Mouse (Mus musculus) right cerebral cortex, postnatal 25 days (tissue): ENCODE measurements around the gene Pdzd4.

Experiments used
- DNase-seq: peaks from one replicate; pipeline ENCODE4 v3.0.0; 2022

The Pdzd4 gene

DNA sequence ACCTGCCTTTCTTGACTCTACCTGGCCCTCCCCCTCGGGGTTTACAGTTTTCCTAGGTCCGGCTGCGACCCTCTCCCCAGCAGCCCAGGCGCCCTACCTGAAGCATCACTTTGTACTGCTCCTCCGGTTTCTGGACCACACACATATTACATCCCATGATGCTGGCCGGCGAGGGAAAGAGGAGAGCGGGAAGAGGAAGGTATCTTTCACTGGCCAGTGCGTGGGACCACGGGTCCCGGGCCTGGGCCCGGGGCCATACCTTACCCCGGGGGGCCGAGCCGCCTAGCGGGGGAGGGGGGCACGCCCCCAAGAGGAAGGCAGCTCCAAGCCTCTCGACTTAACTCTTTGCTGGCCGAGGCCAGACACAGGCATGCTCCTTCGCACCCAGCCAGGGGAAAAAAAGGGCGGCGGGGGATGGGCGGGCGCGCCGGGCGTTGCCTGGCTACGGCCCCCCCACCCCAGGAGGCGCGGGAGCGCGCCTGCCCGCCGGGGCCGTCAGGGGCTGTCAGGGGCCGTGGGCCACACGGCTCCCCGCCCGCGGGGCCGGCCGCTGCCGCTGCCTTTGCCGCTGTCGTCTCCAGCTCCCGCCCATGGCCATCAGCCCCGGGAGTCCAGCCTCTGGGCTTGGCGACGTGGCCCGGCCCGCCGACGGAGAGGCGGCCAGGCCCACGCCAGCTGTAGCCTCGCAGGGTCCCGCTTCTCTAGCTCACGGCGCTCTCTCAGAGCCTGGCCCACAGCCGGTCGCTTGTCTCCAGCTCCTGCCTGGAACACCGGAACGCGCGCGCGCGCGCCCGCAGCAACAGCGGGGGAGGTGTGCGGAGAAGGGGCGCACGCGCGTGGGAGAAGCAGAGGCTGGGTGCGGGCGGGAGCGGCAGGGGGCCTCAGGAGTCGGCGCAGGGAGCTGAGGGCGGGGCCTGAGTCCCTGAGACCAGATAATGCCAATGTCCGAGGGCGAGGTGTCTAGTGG, at the start of gene Pdzd4:
Pdzd4 (minus strand) TSS at position 785 of the 967 bp plus-strand sequence.
- DNase-seq: peak; percentile 68

DNA sequence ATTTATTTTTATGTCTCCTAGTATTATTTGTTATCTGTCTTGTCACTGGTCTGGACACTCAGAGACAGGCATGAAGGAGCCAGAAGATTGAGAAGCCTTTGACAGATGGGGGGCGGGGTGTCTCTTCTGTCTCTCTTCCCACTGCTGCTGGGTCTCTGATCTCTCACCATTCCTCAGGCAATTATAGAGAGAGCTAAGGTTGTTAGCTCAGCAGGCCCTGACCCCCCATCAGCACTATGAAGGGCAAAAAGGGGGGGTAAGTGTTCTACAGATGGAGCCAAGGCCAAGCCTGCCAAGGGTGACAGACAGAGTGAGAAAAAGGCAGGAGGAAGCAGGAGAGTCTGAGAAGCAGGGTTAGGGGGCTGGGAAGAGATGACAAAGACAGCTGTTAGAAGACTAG, 47.2 kb upstream of the Pdzd4 start:
- no peak for DNase-seq

DNA sequence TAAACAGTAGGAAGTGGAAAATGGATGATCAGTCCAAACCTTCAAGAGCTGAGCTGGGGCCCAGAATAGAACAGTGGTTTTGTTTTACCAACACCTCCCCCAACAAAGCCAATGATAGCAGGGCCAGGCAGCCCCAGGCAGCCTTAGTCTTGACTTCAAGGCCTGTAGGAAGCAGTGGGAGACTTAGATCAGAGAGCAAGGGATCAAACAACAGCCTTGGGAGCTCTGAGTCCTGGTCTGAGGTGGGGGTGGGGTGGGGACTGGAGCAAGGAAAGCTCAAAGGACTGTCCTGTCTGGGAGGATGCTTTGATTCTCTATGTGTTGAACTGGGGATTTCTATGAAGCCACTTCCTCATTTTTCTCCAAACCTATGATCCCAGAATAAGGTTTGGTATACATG, 46.7 kb upstream of the Pdzd4 start:
- DNase-seq: no peak

DNA sequence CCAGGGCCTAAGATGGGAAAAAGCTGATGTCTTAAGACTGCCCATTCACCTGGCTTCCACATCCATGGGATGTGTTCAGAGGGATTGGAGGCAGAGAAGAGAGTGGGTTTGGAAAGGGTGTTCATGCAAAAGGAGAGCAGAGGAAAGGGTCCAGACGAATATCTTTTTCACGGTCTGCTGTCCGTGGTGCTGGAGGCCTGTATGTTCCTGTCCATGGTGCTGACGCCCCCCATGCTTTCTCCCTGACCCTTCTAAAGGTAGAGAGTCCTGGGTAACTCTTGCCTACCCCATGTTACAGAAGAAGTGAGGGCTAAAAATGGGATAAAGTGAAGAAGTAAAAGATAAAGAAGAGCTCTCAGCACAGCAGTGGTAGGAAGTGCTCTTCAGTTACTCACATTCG, 44.6 kb upstream of the Pdzd4 start:
- no peak for DNase-seq

DNA sequence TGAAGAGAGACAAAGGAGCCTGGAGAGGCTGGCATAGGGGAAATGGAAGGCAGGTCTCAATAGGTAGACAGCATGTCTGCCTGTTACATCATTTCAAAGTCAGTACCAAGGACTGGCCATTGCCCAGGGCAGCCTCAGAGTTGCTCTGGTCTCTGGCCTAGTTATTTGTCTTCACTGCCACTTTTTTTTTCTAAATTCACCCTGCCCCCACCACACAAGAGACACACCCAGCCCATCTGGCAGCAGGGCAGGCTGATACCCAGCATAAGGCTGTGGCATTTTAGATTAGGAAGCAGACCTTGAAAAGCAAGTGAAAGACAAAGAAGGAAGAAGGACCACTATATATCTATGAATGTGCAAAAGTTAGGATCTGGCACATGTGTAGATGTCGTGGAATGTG, 43.1 kb upstream of the Pdzd4 start:
- DNase-seq: no peak

DNA sequence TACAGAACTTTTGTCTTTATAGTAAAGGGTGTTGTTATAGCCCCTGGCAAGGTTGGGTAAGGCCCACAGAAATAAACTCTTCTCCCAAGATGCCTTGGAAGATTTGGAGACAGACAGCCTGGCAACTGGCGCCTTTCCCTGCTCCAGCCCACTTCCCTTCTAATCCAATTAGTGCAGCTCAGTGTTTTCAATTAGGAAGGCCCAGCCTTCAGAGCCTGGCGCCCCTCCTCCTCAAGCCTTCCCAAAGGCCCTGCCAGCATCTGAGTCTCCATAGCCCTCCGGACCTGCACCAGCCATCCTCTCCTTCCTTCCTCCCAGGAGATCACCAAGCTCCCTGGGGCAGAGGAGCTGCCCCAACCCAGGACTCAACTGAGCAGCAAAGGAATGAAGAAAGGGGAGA, 42.5 kb upstream of the Pdzd4 start:
- peak; percentile 18 for DNase-seq

DNA sequence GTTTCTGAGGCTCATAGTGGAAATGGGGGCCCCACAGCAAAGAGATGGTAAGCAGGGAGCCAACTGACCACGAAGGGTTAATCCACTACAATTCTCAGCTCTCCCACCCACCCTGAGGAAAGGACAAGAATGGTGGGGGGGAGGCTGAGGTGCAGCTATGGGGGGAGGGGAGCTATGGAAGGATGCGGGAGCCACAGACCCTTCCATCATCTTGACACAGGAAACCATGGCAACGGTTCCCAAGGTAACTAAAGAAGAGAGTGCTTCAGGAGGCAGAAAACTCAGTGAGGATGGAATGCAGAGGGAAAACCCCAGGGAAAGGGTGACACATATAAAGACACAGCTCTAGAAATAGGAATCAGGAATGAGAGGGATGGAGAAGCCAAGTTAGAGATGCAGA, 39.9 kb upstream of the Pdzd4 start:
- DNase-seq: no peak

DNA sequence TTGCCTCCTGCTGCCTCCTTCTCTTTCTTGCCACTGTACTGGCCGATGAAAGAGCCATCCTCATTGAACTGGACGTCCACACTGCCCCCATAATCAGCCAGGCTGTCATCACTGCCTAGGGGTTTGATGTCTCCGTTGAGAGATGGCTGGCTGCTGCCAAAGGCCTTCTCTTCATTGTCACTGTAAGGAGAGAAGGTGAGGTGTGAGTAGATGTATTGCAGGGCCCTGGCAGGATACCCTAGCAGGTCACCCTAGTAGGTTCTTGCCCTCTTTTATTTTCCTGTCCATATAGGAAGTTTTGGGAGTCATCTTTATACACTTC, 30.3 kb upstream of the Pdzd4 start:
- DNase-seq: no peak

DNA sequence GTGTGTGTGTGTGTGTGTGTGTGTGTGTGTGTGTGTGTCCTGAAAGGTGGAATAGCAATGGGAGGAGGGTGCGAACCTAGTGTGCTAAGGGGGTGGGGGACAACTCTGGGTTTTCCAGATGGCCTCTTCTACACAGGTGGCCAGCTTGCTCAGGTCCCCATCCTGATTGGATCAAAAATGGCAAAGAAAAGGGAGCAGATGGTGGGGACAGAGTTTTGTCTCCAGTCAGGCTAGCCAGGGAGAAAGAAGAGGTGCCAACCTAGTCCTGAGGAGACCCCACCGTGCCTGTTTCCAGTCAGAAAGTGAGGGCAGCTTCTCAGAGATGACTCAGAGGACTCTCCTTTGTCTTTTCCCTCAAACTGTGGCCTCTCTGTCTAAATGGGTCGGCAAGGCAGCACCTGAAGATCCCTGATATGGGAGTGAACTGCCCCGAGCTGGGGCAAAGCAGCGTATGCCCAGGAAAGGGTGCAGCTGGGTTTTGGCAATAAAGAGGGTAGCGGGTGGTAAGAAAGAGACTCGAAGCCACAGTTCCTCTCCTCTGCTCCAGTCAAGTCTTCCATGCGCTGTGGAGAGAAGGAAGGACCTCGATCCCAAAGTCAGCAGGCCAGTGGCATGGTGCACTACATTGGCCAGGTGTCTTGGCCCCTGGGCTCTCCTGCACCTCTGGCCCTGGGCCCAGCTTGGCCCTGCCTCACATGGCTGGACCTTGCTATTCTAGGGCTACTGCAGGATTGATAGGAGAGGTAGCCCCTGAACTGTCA, 29.7 kb upstream of the Pdzd4 start:
- DNase-seq: no peak

DNA sequence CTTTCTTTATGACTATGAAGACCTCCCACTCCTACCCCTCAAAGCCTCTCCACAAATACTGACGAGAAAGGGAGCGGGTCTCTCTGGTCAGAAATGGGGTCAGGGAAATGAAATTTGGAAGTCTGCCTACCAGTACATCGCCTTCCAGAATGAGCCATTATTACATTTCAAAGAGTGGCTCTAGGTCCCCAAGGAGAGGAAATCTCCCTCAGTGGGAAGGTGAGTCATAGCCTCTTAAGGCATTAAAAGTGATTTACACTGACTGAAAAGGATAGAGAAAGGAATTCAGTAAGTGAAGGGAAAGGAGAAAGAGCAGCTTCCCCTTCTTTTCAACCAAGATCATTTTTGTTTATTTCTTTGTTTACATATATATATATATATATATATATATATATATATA, 11.9 kb upstream of the Pdzd4 start:
- no peak for DNase-seq

DNA sequence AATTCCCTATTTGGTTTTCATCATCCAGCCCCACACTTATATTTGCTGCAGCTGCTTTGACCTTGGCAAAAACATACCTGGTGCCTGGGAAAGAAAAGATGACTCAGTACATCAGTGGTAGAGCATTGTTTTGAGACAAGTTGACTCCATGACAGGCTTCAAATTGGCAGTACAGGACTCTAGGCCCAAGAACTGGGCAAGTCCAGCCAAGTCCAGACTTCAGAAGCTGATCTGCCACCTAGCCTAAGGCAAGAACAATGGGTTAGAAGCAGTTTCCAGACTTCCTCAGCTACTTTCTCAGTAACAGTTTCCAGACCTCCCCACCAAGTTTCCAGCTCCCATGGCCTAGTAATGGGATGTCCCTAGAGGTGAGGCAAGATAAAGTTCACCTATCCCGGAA, 11.0 kb upstream of the Pdzd4 start:
- no peak for DNase-seq

DNA sequence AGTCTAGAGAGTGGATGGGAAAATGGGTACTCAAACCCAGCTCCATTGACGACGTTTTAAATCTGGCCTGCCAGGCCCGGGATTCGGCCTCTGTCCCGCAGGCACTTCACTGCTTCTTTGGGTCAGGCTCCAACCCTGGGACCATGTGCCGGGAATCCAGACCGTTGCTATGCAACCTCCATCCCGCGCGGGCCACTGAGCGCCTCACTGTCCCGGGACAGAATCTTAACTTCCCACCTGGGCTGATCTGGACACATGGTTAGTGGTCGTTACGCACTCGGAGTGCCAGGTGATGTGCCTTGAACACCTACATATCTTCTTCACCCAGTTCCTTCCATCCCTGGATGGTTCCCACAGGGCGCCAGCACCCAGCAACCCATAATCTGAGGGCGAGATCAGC, 1.0 kb downstream of the Pdzd4 start:
- peak; percentile 11 for DNase-seq

DNA sequence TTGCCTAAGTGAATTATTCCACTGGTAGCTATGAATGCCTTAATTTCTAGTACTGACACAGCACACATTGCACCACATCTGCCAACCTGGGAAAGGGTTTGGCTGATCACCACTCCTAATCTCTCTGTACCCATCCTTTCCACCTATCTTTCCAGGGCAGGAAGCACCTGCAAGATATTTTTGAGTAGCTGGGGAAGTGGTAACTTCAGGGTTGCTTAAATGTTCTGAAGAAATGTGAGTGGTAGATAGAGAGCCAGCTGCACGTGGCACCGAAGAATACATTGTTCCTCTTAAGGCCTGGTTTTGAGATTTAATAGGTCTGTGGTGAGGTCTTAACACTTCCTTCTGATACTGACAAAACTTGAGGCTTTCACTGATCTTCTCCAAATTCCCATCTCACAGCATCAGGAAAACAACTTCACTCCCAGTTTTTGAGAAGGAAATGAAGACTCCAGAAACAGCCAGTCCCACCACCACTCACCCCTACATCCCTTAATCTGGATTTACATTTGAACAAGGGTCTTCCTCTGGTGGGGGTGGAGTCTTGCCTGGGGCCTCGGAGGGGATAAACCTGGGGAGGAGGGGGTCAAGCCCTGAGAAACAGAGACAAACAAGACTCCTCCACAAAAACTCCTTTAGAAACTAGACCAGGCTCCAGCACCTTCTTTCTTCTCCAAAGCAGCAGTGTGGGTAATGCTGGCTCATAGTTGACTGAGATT, 8.0 kb downstream of the Pdzd4 start:
- no peak for DNase-seq

DNA sequence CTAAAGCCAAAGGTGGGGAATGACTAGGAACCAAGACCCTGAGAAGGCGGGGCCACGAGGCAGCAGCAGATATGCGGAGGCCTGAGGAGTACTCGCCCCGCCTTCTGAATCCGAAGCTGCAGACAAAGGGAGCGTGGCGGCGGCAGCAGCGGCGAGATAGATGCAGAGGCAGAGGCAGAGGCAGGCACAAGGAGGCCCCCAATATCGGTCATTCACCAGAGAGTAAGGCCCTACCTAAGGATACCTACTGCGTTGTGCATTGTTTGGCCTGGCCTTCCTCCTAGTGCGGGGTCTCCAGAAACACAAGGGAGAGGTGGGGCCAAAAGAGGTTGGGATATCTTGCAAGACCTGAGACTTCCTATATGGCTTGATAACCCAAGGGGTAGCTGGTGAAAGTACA, 9.7 kb downstream of the Pdzd4 start:
- DNase-seq: no peak

DNA sequence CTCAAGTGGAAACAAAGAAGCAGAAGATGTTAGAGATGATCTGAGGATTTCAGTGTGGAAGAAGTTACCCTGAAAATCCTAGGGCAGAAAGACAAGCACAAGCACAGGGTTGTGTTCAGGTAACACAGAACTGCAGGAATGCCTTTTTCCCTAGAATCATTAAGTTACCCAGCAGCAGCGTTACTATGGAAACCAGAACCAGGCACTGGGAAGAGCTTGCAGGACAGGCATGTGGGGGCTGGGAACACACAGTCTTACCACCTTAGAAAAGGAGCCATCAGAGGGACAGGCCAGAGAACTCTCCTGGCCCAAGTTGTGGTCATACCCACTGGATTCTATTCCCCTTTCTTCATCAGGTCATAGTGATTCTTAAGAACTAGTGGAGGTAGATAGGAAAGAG, 19.0 kb downstream of the Pdzd4 start:
- no peak for DNase-seq

DNA sequence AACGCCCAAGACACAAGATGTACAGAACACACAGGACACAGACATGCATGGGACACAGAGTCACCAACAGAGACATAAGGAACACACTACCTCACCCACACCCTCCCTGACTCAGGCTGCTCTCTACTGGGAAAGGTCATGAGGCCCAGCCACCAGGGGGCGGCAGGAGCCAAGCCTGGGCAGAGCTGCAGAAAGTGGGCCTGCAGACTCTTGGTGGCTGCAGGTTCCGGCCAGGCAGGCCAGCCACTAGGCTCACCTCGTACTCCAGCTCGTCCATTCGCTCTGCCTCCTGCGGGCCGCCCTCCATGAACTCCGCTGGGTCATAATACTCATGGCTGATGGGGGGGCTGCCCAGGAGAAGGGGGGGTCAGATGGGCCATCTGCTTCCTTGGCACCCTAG, 26.3 kb downstream of the Pdzd4 start:
- no peak for DNase-seq

DNA sequence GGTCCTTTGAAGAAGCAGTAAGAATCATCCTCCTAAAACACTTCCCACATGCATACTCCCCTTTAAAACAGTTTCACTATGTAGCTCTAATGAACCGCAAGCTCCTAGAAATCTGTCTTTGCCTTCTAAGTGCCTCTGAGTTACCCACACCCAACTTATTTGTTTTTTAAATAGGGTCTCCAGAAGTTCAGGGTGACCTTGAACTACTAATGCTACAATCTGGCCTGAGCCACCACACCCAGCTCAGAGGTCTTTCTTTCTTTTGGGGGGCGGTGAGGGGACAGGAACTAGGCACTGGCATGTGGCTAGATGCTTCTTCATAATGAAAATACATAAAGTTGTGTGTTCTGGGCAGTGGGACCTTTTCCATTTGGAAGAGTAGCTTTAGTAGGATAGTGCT, 27.3 kb downstream of the Pdzd4 start:
- DNase-seq: no peak

DNA sequence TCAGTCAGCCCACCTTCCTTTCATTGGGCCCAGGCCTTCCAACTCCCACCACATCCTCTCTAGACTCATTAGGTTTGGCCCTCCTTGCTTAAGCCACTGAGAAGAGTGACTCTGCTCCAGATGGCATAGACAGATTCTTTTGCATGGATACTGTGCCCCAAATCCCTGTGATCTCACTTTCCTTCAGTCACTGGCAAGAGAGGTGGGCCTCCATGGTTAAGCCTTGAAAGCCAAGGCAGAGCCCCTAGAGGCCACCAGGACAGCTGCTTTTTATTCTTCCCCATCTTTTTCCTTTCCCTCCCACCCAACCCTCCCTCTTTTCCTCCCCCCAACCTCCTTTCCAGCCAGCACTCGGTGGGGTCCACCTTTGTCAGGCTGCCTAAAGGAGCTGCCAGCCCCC, 31.3 kb downstream of the Pdzd4 start:
- no peak for DNase-seq

DNA sequence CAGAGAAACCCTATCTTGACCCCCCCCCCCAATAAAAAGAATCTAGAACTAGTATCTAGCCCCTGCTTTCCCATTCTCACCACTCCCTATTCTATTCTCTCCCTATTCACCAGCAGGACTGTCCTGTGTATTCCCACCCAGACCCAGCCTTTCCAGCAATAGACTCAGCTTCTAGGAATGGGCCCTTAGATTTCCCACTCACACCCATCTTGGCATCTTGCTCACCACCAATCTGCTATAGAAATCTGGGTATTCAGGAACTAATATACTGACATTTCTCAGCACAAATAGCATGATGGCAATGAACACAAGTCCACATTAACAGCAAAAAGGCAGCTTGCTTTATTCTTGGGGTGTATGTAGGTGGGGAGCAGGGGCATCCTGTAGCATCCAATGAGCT, 31.7 kb downstream of the Pdzd4 start:
- no peak for DNase-seq

DNA sequence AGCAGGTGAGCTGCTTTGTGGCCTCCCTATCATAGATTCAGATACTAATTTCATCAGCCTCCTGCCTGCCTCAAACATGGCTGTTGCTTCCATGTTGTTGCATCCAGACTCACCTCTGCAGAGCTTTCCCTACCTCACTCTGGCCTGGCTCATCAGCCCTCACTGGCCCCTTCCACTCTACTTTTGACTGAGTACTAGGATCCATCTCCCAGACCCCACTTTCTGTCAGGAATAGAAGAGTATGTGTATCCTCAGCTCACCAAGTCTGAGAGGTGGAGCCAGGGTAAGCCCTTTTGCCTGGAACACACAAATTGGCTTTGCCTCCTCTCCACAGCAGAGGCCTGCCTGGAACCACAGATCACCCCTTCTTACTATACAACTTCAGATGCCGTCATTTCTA, 36.3 kb downstream of the Pdzd4 start:
- no peak for DNase-seq

DNA sequence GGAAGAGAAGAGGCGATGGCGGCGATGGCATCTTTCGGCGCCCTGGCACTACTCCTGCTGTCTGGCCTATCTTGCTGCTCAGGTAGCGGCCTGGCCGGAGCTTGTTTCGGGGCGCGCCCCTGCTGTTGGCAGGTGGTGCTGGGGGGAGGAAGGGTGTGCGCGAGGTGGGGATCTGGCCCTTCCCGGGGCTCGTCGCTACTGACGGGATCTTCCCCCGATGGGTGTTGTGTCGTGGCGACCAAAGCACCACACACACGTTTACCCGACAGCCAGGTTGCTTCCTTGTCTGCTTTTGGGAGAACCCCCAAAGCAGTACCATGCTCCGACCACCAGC, 37.6 kb downstream of the Pdzd4 start:
- no peak for DNase-seq

DNA sequence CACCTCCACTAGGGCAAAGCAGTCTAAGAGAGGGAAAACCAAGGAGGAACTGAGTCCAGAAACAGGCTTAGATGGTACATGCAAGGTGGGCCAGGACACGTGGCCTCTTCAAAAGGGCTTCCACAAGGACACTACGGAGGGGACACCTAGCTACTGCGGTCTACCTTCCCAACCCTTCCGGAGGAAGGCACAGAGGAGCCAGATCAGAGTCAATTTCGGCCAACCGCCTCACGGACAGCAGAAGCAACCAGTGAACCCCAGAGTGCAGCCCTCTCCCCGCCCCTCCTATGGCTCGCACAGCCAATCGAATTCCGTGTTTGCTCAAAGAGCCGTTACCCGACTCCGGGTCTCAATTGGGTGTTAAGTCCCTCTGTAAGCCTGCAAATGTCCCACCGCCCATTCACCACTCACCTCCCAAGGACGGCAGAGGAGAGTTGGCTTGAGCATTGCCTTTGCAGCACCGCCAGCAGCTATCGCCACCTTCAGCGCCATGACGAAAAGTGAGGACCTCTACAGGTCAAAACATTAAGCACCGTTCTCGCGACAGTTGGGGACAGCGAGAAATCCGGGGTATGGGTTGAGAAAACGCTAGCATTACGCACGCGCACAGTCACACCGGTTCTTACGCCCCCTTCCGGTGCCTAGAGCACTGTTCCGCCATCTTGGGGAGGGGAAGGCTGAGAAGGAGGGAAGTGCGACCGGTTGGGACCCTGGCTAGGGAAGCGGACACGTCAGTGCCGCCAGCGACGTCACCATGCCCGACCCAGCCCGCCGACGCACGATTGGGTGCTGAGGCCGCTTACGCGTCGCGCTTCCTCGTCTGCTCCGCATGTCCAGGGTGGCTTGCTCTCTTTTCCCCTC, 38.2 kb downstream of the Pdzd4 start, which contains the start of the genes Idh3g and Ssr4:
Idh3g (minus strand) TSS at position 534 of the 861 bp plus-strand sequence.
Ssr4 (plus strand) TSS at position 665 of the 861 bp plus-strand sequence.
- peak; percentile 91 for DNase-seq

DNA sequence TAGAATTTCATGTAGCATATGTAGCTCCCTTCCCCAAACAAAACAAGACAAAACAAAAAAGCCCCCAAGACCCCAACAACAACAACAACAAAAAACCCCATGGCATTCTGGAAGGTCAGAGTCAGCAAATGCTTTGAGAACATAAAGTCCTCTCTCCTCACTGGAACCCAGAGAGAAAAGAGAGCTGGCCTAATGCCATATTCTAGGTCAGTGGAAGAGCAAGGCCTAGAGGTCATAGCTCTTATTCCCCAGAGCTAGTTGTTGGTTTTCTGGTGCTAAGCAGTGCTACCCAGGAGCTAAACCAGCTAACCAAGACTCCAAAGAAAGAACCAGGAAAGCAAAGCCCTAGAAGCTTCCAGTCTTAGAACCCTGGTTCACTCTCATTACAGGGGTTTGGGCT, 39.1 kb downstream of the Pdzd4 start:
- DNase-seq: no peak
